Mouse (Mus musculus) G1E-ER4 (cell line): ENCODE measurements around the gene Atrnl1. TPM values are rescaled to one million over a fixed set of nuclear protein-coding genes. Genes with fewer than 3 reads are reported as not detected.

Source experiments
- GATA1 ChIP-seq: IDR thresholded peaks from one replicate; pipeline ENCODE4 v1.8.0; 2012; ENCODE audit warnings: low read length, inconsistent platforms
- polyA plus RNA-seq: library from polyadenylated mRNA; stranded (reverse); fragments of >175 nt; gene quantifications from 2 replicates; pipeline ENCODE4 v1.2.3, GENCODE M21; 2012

The Atrnl1 gene
- polyA plus RNA-seq, 1 experiment: 0.65 TPM

- no peak for TF ChIP-seq GATA1
Observed at GRCm38 (mm10) chr19:58161569-58161968, 550.7 kb downstream of the Atrnl1 start.

- TF ChIP-seq GATA1: no peak
Observed at GRCm38 (mm10) chr19:58164896-58165634, 554.2 kb downstream of the Atrnl1 start.

DNA sequence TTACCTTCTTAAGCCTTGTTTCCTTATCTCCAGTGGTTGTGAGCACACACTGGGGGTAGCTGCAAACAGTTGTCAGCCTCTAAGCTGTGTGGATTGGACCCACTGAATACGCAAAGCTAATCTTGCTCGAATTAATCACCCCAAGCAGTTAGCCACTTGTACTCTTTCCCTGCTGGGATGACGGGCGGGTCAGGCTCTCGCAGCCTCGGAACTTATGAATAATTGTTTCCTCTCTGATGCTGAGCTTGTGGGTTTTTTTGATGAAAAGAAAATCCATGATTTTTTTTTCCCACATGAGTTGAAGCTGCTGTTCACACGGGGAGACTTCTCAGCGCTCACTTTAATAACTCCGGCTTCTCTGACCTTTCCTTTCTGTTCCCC is 554.8 kb downstream of the Atrnl1 start:
- no peak for TF ChIP-seq GATA1

DNA sequence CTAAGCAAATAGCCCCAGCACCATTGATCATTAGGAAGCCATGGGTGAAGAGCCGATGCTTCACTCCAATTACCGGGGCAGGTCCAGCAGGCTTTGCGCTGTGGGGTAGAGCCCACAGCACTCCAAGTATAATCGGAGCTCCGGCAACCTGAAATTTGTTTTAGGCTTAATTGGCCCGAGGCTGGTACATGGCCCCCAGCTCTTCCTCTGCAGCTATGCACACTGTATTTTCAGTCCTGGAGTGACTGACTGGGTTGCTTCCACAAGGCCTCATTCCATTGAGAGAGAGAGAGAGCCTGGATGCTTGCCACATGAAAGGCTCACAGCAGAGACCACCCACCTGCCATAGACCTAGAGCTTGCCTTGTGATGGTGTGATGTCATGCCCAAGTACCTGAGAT is 555.3 kb downstream of the Atrnl1 start:
- no peak for TF ChIP-seq GATA1

- TF ChIP-seq GATA1: no peak
Observed at GRCm38 (mm10) chr19:58178410-58178809, 567.6 kb downstream of the Atrnl1 start.

- no peak for TF ChIP-seq GATA1
Observed at GRCm38 (mm10) chr19:58180773-58181172, 569.9 kb downstream of the Atrnl1 start.

Other genes starting within 250 kb of the Atrnl1 start
- gene Trub1, start 158.1 kb upstream of the Atrnl1 start, polyA plus RNA-seq: 7.7 and 14.0 TPM in 2 replicates